8 mouse cellular contexts compared by ENCODE assay signal in the genomic region with DNA sequence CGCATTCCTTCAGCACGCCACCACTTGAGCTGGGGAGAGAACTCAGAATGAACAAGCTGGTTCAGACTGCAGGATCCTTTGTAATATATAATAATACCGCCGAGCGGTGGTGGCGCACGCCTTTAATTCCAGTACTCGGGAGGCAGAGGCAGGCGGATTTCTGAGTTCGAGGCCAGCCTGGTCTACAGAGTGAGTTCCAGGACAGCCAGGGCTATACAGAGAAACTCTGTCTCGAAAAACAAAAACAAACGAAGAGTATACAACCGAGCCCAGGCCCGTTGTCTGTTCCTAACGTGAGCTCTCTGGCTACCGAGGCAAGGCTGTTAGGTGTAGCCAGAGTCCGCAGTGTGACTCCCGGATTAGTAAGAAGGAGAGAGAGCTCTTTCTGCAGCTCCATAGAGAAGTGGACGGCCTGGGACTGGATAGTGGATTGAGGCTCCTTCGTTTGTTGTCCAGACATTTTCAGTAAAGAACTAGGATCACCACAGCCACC. TPM values are rescaled to one million over a fixed set of nuclear protein-coding genes. Genes with fewer than 3 reads are reported as not detected.
DNase-seq lines count a peak whose midpoint lies in the region; ATAC-seq and TF ChIP-seq lines count a peak whose summit lies in the region.
"Not testable (repeated sequence)": the region's sequence is repeated elsewhere in the genome, so short reads cannot be mapped to it uniquely, and the experiment has no call there.

No protein-coding gene starts in this region.

- H3K9me3 ChIP-seq in ES-E14 (ENCODE audit: control insufficient read depth, insufficient read depth, low read depth, low read length); embryonic facial prominence, embryonic 14.5 days (ENCODE audit: control insufficient read depth, low read length); hindbrain, embryonic 16.5 days (ENCODE audit: control insufficient read depth, low read length); liver, embryonic 16.5 days (replicated peaks; ENCODE audit: control insufficient read depth, low read length); midbrain, embryonic 15.5 days; stomach, embryonic 16.5 days (replicated peaks; ENCODE audit: control insufficient read depth, low read length): not testable (repeated sequence)

- 26% methylated on average over 20 of the region's 20 CpGs for WGBS in embryonic facial prominence, embryonic 14.5 days
- 13% methylated on average over 20 of the region's 20 CpGs for WGBS in heart, adult 2 months
- WGBS in hindbrain, embryonic 16.5 days, result 26% methylated on average over 20 of the region's 20 CpGs
- WGBS in liver, embryonic 16.5 days (ENCODE audit: insufficient replicate concordance), result 9% methylated on average over 20 of the region's 20 CpGs
- 22% methylated on average over 20 of the region's 20 CpGs for WGBS in midbrain, embryonic 15.5 days
- 15% methylated on average over 20 of the region's 20 CpGs for WGBS in stomach, embryonic 16.5 days

- peak overlapping the region; percentile 71; the same call in 1 of the 2 replicates for H3K27ac ChIP-seq in ES-E14 (ENCODE audit: insufficient read depth, low read depth, low read length, poor library complexity, severe bottlenecking)
- peak overlapping the region; percentile 91 for H3K27ac ChIP-seq in embryonic facial prominence, embryonic 14.5 days (replicated peaks; ENCODE audit: low read depth, low read length)
- peak overlapping the region; percentile 89 for H3K27ac ChIP-seq in heart, adult 2 months
- H3K27ac ChIP-seq in hindbrain, embryonic 16.5 days (ENCODE audit: low read depth, low read length), result peak overlapping the region; percentile 96
- peak overlapping the region; percentile 99 for H3K27ac ChIP-seq in layer of hippocampus, adult 2 months
- H3K27ac ChIP-seq in liver, embryonic 16.5 days (ENCODE audit: low read length), result peak overlapping the region; percentile 79
- peak overlapping the region; percentile 93 for H3K27ac ChIP-seq in midbrain, embryonic 15.5 days
- H3K27ac ChIP-seq in stomach, embryonic 16.5 days (ENCODE audit: low read length), result peak overlapping the region; percentile 90

- peak overlapping the region; percentile 83 for H3K9ac ChIP-seq in ES-E14 (ENCODE audit: insufficient read depth, low read depth, low read length, poor library complexity, severe bottlenecking)
- H3K9ac ChIP-seq in embryonic facial prominence, embryonic 14.5 days (ENCODE audit: low read depth, low read length), result peak overlapping the region; percentile 85
- peak overlapping the region; percentile 90 for H3K9ac ChIP-seq in heart, adult 2 months (ENCODE audit: low read depth, low read length)
- H3K9ac ChIP-seq in hindbrain, embryonic 16.5 days (ENCODE audit: low read depth, low read length), result peak overlapping the region; percentile 89
- H3K9ac ChIP-seq in liver, embryonic 16.5 days (ENCODE audit: low read depth, low read length), result peak overlapping the region; percentile 84
- peak overlapping the region; percentile 89 for H3K9ac ChIP-seq in midbrain, embryonic 15.5 days
- peak overlapping the region; percentile 89 for H3K9ac ChIP-seq in stomach, embryonic 16.5 days (ENCODE audit: low read length)

- H3K27me3 ChIP-seq in embryonic facial prominence, embryonic 14.5 days (replicated peaks; ENCODE audit: control insufficient read depth, insufficient read depth, low read length); heart, adult 2 months (ENCODE audit: control insufficient read depth, insufficient read depth, low read length); hindbrain, embryonic 16.5 days (replicated peaks; ENCODE audit: control insufficient read depth, insufficient read depth, low read length); liver, embryonic 16.5 days (ENCODE audit: control insufficient read depth, insufficient read depth, low read depth, low read length); midbrain, embryonic 15.5 days (replicated peaks); stomach, embryonic 16.5 days (ENCODE audit: control insufficient read depth, insufficient read depth, low read length): not testable (repeated sequence)

- not testable (repeated sequence) for H3K36me3 ChIP-seq in ES-E14 (ENCODE audit: control insufficient read depth, insufficient read depth, low read length, poor library complexity, severe bottlenecking); heart, adult 2 months (ENCODE audit: control insufficient read depth, insufficient read depth, low read length); hindbrain, embryonic 16.5 days (ENCODE audit: control insufficient read depth, insufficient read depth, low read length); liver, embryonic 16.5 days (ENCODE audit: control insufficient read depth, insufficient read depth); midbrain, embryonic 15.5 days (replicated peaks); stomach, embryonic 16.5 days (ENCODE audit: control insufficient read depth, insufficient read depth, low read length)
- H3K36me3 ChIP-seq in embryonic facial prominence, embryonic 14.5 days (ENCODE audit: control insufficient read depth, insufficient read depth, low read length), result peaks cover 24% of the 10 kb centered on the region

- intact Hi-C loops in heart, adult 2 months (cut with DNase I), result loop anchor here (2.0 kb wide), 2 partner anchors 21 to 51 kb away; a partner anchor contains a TSS

- DNase-seq in ES-E14 (ENCODE audit: low read depth, low spot score); embryonic facial prominence, embryonic 14.5 days (ENCODE audit: low spot score); heart, adult 2 months; layer of hippocampus, adult 2 months (ENCODE audit: low spot score in 2 of 2): not testable (repeated sequence)

- in situ Hi-C loops in ES-E14 (cut with MboI; ENCODE audit: low sequenced_read_pairs in 2 of 2, unreplicated experiment in 2 of 2), result not testable (repeated sequence)

- H3K4me3 ChIP-seq in ES-E14 (ENCODE audit: insufficient read depth in 1 of 2, low read depth in 1 of 2, low read length in 2 of 2, poor library complexity in 1 of 2, severe bottlenecking in 1 of 2), result peak overlapping the region; percentile 87 to 93
- peak overlapping the region; percentile 78 for H3K4me3 ChIP-seq in embryonic facial prominence, embryonic 14.5 days (ENCODE audit: low read depth, low read length)
- H3K4me3 ChIP-seq in heart, adult 2 months, result peak overlapping the region; percentile 78
- peak overlapping the region; percentile 84 for H3K4me3 ChIP-seq in hindbrain, embryonic 16.5 days (ENCODE audit: low read length)
- peak overlapping the region; percentile 90 for H3K4me3 ChIP-seq in layer of hippocampus, adult 2 months
- H3K4me3 ChIP-seq in liver, embryonic 16.5 days (ENCODE audit: low read depth, low read length), result peak overlapping the region; percentile 91
- peak overlapping the region; percentile 89 for H3K4me3 ChIP-seq in midbrain, embryonic 15.5 days
- peak overlapping the region; percentile 86 for H3K4me3 ChIP-seq in stomach, embryonic 16.5 days (replicated peaks; ENCODE audit: low read length)

- H3K79me2 ChIP-seq in heart, adult 2 months (replicated peaks; ENCODE audit: control insufficient read depth, insufficient read depth, low read length), result not testable (repeated sequence)

- TF ChIP-seq EP300 in heart, adult 2 months (IDR thresholded peaks at IDR 0.05; ENCODE audit: insufficient read depth, low read depth, low read length), result not testable (repeated sequence)

- H3K4me2 ChIP-seq in embryonic facial prominence, embryonic 14.5 days (ENCODE audit: low read depth, low read length), result peak overlapping the region; percentile 90
- peak overlapping the region; percentile 87 for H3K4me2 ChIP-seq in hindbrain, embryonic 16.5 days (ENCODE audit: low read length)
- H3K4me2 ChIP-seq in liver, embryonic 16.5 days (ENCODE audit: low read depth, low read length), result peak overlapping the region; percentile 93
- peak overlapping the region; percentile 64 for H3K4me2 ChIP-seq in midbrain, embryonic 15.5 days
- H3K4me2 ChIP-seq in stomach, embryonic 16.5 days (ENCODE audit: low read depth, low read length), result peak overlapping the region; percentile 63

- not testable (repeated sequence) for H3K4me1 ChIP-seq in ES-E14 (ENCODE audit: control insufficient read depth in 2 of 2, insufficient read depth in 2 of 2, low read length in 2 of 2, poor library complexity in 1 of 2); heart, adult 2 months (ENCODE audit: control insufficient read depth, insufficient read depth, low read length)
- peaks cover 17% of the 10 kb centered on the region for H3K4me1 ChIP-seq in embryonic facial prominence, embryonic 14.5 days (ENCODE audit: control insufficient read depth, insufficient read depth, low read length)
- peaks cover 24% of the 10 kb centered on the region for H3K4me1 ChIP-seq in hindbrain, embryonic 16.5 days (ENCODE audit: control insufficient read depth, insufficient read depth, low read depth, low read length)
- peaks cover 19% of the 10 kb centered on the region for H3K4me1 ChIP-seq in liver, embryonic 16.5 days (ENCODE audit: control insufficient read depth, low read depth, low read length)
- H3K4me1 ChIP-seq in midbrain, embryonic 15.5 days, result peaks cover 39% of the 10 kb centered on the region
- H3K4me1 ChIP-seq in stomach, embryonic 16.5 days (ENCODE audit: control insufficient read depth, insufficient read depth, low read length), result peaks cover 13% of the 10 kb centered on the region

- not testable (repeated sequence) for TF ChIP-seq POLR2A in heart, adult 2 months (IDR thresholded peaks at IDR 0.05; ENCODE audit: insufficient read depth, low read depth, low read length)

- not testable (repeated sequence) for ATAC-seq in embryonic facial prominence, embryonic 14.5 days (ENCODE audit: low read depth)
- peak; percentile 2; the same call in 1 of the 2 replicates for ATAC-seq in hindbrain, embryonic 16.5 days
- peak; percentile 3; the same call in 1 of the 2 replicates for ATAC-seq in liver, embryonic 16.5 days (ENCODE audit: low read depth)
- ATAC-seq in midbrain, embryonic 15.5 days (replicated peaks), result peak; percentile 68
- peak; percentile 39; the same call in 1 of the 2 replicates for ATAC-seq in stomach, embryonic 16.5 days (ENCODE audit: insufficient read depth, low FRiP score)

- not testable (repeated sequence) for TF ChIP-seq CTCF in heart, adult 2 months (IDR thresholded peaks at IDR 0.05); layer of hippocampus, adult 2 months (conservative IDR thresholded peaks at IDR 0.05)

RNA-seq across cellular contexts. Expression of a gene that starts 0.6 kb away (rescaled TPM):
- total RNA-seq in ES-E14 (2012; rRNA removed), result 47.8 and 56.3 TPM in 2 replicates
- 57.7 and 59.8 TPM in 2 replicates for polyA plus RNA-seq in embryonic facial prominence, embryonic 14.5 days (2014; fragmentation: Nextera tagmentation; extraction: Ambion mirVana)
- 10 to 100 TPM; 10.4 to 10.9 TPM for total RNA-seq in heart, adult 2 months (2021)
- polyA plus RNA-seq in heart, adult 2 months (2012; rRNA removed), result 11.7 and 14.9 TPM in 2 replicates
- polyA plus RNA-seq in hindbrain, embryonic 16.5 days (2015; fragmentation: Nextera tagmentation; extraction: Ambion mirVana), result 97.4 and 108 TPM in 2 replicates
- total RNA-seq in layer of hippocampus, adult 2 months (2021), result 10 to 100 TPM; 38.7 to 50.2 TPM
- polyA plus RNA-seq in liver, embryonic 16.5 days (2015; fragmentation: Nextera tagmentation; extraction: Ambion mirVana), result 13.0 and 13.3 TPM in 2 replicates
- polyA plus RNA-seq in midbrain, embryonic 15.5 days (2015; fragmentation: Nextera tagmentation; extraction: Ambion mirVana), result 94.4 and 103 TPM in 2 replicates
- polyA plus RNA-seq in stomach, embryonic 16.5 days (2015; fragmentation: Nextera tagmentation; extraction: Ambion mirVana), result 44.3 and 52.8 TPM in 2 replicates

RNA-seq across cellular contexts. Expression of a gene that starts 12.6 kb away (rescaled TPM):
- 45.5 and 56.4 TPM in 2 replicates for total RNA-seq in ES-E14 (2012; rRNA removed)
- polyA plus RNA-seq in embryonic facial prominence, embryonic 14.5 days (2014; fragmentation: Nextera tagmentation; extraction: Ambion mirVana), result 32.0 and 38.7 TPM in 2 replicates
- total RNA-seq in heart, adult 2 months (2021), result 10 to 100 TPM; 20.8 to 21.1 TPM
- 7.9 and 14.8 TPM in 2 replicates for polyA plus RNA-seq in heart, adult 2 months (2012; rRNA removed)
- 21.5 and 23.1 TPM in 2 replicates for polyA plus RNA-seq in hindbrain, embryonic 16.5 days (2015; fragmentation: Nextera tagmentation; extraction: Ambion mirVana)
- 10 to 100 TPM; 50.8 to 54.8 TPM for total RNA-seq in layer of hippocampus, adult 2 months (2021)
- 14.3 TPM in 2 replicates for polyA plus RNA-seq in liver, embryonic 16.5 days (2015; fragmentation: Nextera tagmentation; extraction: Ambion mirVana)
- 26.0 and 27.2 TPM in 2 replicates for polyA plus RNA-seq in midbrain, embryonic 15.5 days (2015; fragmentation: Nextera tagmentation; extraction: Ambion mirVana)
- 31.2 and 32.5 TPM in 2 replicates for polyA plus RNA-seq in stomach, embryonic 16.5 days (2015; fragmentation: Nextera tagmentation; extraction: Ambion mirVana)

RNA-seq across cellular contexts. Expression of a gene that starts 22.5 kb away (rescaled TPM):
- 21.0 and 24.3 TPM in 2 replicates for total RNA-seq in ES-E14 (2012; rRNA removed)
- polyA plus RNA-seq in embryonic facial prominence, embryonic 14.5 days (2014; fragmentation: Nextera tagmentation; extraction: Ambion mirVana), result 9.3 and 10.3 TPM in 2 replicates
- 1 to 10 TPM; 8.8 to 9.8 TPM for total RNA-seq in heart, adult 2 months (2021)
- polyA plus RNA-seq in heart, adult 2 months (2012; rRNA removed), result 11.4 and 13.2 TPM in 2 replicates
- 40.9 and 42.3 TPM in 2 replicates for polyA plus RNA-seq in hindbrain, embryonic 16.5 days (2015; fragmentation: Nextera tagmentation; extraction: Ambion mirVana)
- total RNA-seq in layer of hippocampus, adult 2 months (2021), result 10 to 100 TPM; 22.8 to 24.3 TPM
- 5.7 and 6.5 TPM in 2 replicates for polyA plus RNA-seq in liver, embryonic 16.5 days (2015; fragmentation: Nextera tagmentation; extraction: Ambion mirVana)
- polyA plus RNA-seq in midbrain, embryonic 15.5 days (2015; fragmentation: Nextera tagmentation; extraction: Ambion mirVana), result 48.6 and 51.4 TPM in 2 replicates
- polyA plus RNA-seq in stomach, embryonic 16.5 days (2015; fragmentation: Nextera tagmentation; extraction: Ambion mirVana), result 20.5 and 24.5 TPM in 2 replicates

RNA-seq across cellular contexts. Expression of a gene that starts 48.7 kb away (rescaled TPM):
- 363 and 460 TPM in 2 replicates for total RNA-seq in ES-E14 (2012; rRNA removed)
- 66.2 and 85.4 TPM in 2 replicates for polyA plus RNA-seq in embryonic facial prominence, embryonic 14.5 days (2014; fragmentation: Nextera tagmentation; extraction: Ambion mirVana)
- total RNA-seq in heart, adult 2 months (2021), result 10 to 100 TPM; 85.5 to 95.7 TPM
- polyA plus RNA-seq in heart, adult 2 months (2012; rRNA removed), result 64.5 and 91.4 TPM in 2 replicates
- 102 TPM in 2 replicates for polyA plus RNA-seq in hindbrain, embryonic 16.5 days (2015; fragmentation: Nextera tagmentation; extraction: Ambion mirVana)
- total RNA-seq in layer of hippocampus, adult 2 months (2021), result 100 to 1,000 TPM; 133 to 138 TPM
- 55.7 and 63.6 TPM in 2 replicates for polyA plus RNA-seq in liver, embryonic 16.5 days (2015; fragmentation: Nextera tagmentation; extraction: Ambion mirVana)
- polyA plus RNA-seq in midbrain, embryonic 15.5 days (2015; fragmentation: Nextera tagmentation; extraction: Ambion mirVana), result 93.5 and 93.8 TPM in 2 replicates
- polyA plus RNA-seq in stomach, embryonic 16.5 days (2015; fragmentation: Nextera tagmentation; extraction: Ambion mirVana), result 162 and 167 TPM in 2 replicates

RNA-seq across cellular contexts. Expression of a gene that starts 51.3 kb away (rescaled TPM):
- total RNA-seq in ES-E14 (2012; rRNA removed), result 50.8 and 77.5 TPM in 2 replicates
- 30.5 and 32.1 TPM in 2 replicates for polyA plus RNA-seq in embryonic facial prominence, embryonic 14.5 days (2014; fragmentation: Nextera tagmentation; extraction: Ambion mirVana)
- total RNA-seq in heart, adult 2 months (2021), result 10 to 100 TPM; 11.2 to 13.0 TPM
- polyA plus RNA-seq in heart, adult 2 months (2012; rRNA removed), result 43.9 and 46.1 TPM in 2 replicates
- 41.1 and 50.0 TPM in 2 replicates for polyA plus RNA-seq in hindbrain, embryonic 16.5 days (2015; fragmentation: Nextera tagmentation; extraction: Ambion mirVana)
- total RNA-seq in layer of hippocampus, adult 2 months (2021), result 10 to 100 TPM; 95.3 to 97.7 TPM
- polyA plus RNA-seq in liver, embryonic 16.5 days (2015; fragmentation: Nextera tagmentation; extraction: Ambion mirVana), result 8.4 and 8.7 TPM in 2 replicates
- 62.9 and 65.2 TPM in 2 replicates for polyA plus RNA-seq in midbrain, embryonic 15.5 days (2015; fragmentation: Nextera tagmentation; extraction: Ambion mirVana)
- polyA plus RNA-seq in stomach, embryonic 16.5 days (2015; fragmentation: Nextera tagmentation; extraction: Ambion mirVana), result 26.1 and 30.1 TPM in 2 replicates
